Mouse (Mus musculus) MEL (cell line): ENCODE measurements at regions not wholly inside any gene's neighbourhood (a gene's known extent, or its start where the extent isn't known, plus 50 kb on each side); places are given as distances from the start of the nearest gene placed in this dataset.

Experiments
- DNase-seq: peaks from one replicate; pipeline ENCODE4 v3.0.0; 2011; ENCODE audit warnings: low read depth, low spot score
- H3K27ac ChIP-seq: 2 replicates; pipeline ENCODE4 v1.5.1; 2012; ENCODE audit warnings: low read depth, mild to moderate bottlenecking, control low read depth, low read length, moderate library complexity; ENCODE audit not compliant: control insufficient read depth
- H3K27me3 ChIP-seq, 2 experiments: fragments of 150-350 bp in 1 of 2; sonication (generic) in 1 of 2; 2 replicates each; pipeline ENCODE4 v1.6.1; 2012; ENCODE audit warnings: low read length in 2 of 2, mild to moderate bottlenecking in 2 of 2, improper control_type of control experiment in 1 of 2, moderate library complexity in 1 of 2; ENCODE audit not compliant: insufficient read depth in 2 of 2, control insufficient read depth in 1 of 2
- H3K36me3 ChIP-seq, 2 experiments: 2 replicates each; pipeline ENCODE4 v1.6.1; 2012 to 2014; ENCODE audit warnings: low read length in 2 of 2, improper control_type of control experiment in 1 of 2, inconsistent platforms in 1 of 2, mild to moderate bottlenecking in 1 of 2; ENCODE audit not compliant: insufficient read depth in 2 of 2, control insufficient read depth in 1 of 2
- H3K4me1 ChIP-seq, 2 experiments: fragments of 150-350 bp in 1 of 2; sonication (generic) in 1 of 2; 2 replicates each; pipeline ENCODE4 v1.6.1; 2012; ENCODE audit warnings: low read length in 2 of 2, improper control_type of control experiment in 1 of 2, mild to moderate bottlenecking in 1 of 2; ENCODE audit not compliant: insufficient read depth in 2 of 2, control insufficient read depth in 1 of 2
- H3K4me3 ChIP-seq, 2 experiments: fragments of 150-350 bp in 1 of 2; sonication (generic) in 1 of 2; 2 replicates each; pipeline ENCODE4 v1.5.1; 2012; ENCODE audit warnings: low read depth in 2 of 2, low read length in 2 of 2, mild to moderate bottlenecking in 2 of 2, moderate library complexity in 2 of 2, control low read depth in 1 of 2, improper control_type of control experiment in 1 of 2; ENCODE audit not compliant: control insufficient read depth in 1 of 2, insufficient read depth in 1 of 2
- H3K79me2 ChIP-seq: 2 replicates; pipeline ENCODE4 v1.6.1; 2012; ENCODE audit warnings: mild to moderate bottlenecking, low read length, moderate library complexity; ENCODE audit not compliant: control insufficient read depth, poor library complexity, insufficient read depth
- H3K9ac ChIP-seq: 2 replicates; pipeline ENCODE4 v1.6.1; 2012; ENCODE audit warnings: low read depth, mild to moderate bottlenecking, control low read depth, low read length, moderate library complexity; ENCODE audit not compliant: control insufficient read depth, poor library complexity, severe bottlenecking
- H3K9me3 ChIP-seq: fragments of 150-350 bp; sonication (generic); replicated peaks from 2 replicates; pipeline ENCODE4 v1.6.1; 2012; ENCODE audit warnings: mild to moderate bottlenecking, low read length, improper control_type of control experiment, moderate library complexity; ENCODE audit not compliant: insufficient read depth
- BHLHE40 ChIP-seq: IDR thresholded peaks from 2 replicates; pipeline ENCODE4 v1.6.1; 2012; ENCODE audit warnings: low read depth, mild to moderate bottlenecking, inconsistent platforms, low read length, improper control_type of control experiment, borderline replicate concordance
- CHD1 ChIP-seq: IDR thresholded peaks from 2 replicates; pipeline ENCODE4 v1.6.1; 2012; ENCODE audit warnings: low read depth, mild to moderate bottlenecking, inconsistent platforms, low read length, improper control_type of control experiment
- CHD2 ChIP-seq: IDR thresholded peaks from 2 replicates; pipeline ENCODE4 v1.6.1; 2011; ENCODE audit warnings: low read length, improper control_type of control experiment
- CTCF ChIP-seq, 3 experiments: IDR thresholded peaks in 2 of 3; conservative IDR thresholded peaks in 1 of 3; 2 replicates each; pipeline ENCODE4 v1.5.1; 2011 to 2012; ENCODE audit warnings: low read length in 3 of 3, low read depth in 2 of 3, mild to moderate bottlenecking in 2 of 3, improper control_type of control experiment in 1 of 3, inconsistent platforms in 1 of 3, mixed read lengths in 1 of 3, moderate library complexity in 1 of 3; ENCODE audit not compliant: control insufficient read depth in 1 of 3, insufficient read depth in 1 of 3, poor library complexity in 1 of 3, severe bottlenecking in 1 of 3
- ELF1 ChIP-seq: IDR thresholded peaks from 2 replicates; pipeline ENCODE4 v1.6.1; 2014; ENCODE audit warnings: low read depth, mild to moderate bottlenecking, inconsistent platforms, low read length, improper control_type of control experiment, moderate library complexity
- EP300 ChIP-seq, 2 experiments: IDR thresholded peaks; 2 replicates each; pipeline ENCODE4 v1.6.1; 2011; ENCODE audit warnings: improper control_type of control experiment in 2 of 2, low read length in 2 of 2, low read depth in 1 of 2, mild to moderate bottlenecking in 1 of 2
- ETS1 ChIP-seq: IDR thresholded peaks from 2 replicates; pipeline ENCODE4 v1.6.1; 2012; ENCODE audit warnings: low read depth, mild to moderate bottlenecking, inconsistent platforms, low read length, improper control_type of control experiment, moderate library complexity
- GABPA ChIP-seq: IDR thresholded peaks from 2 replicates; pipeline ENCODE4 v1.6.1; 2012; ENCODE audit warnings: low read depth, mild to moderate bottlenecking, inconsistent platforms, low read length, improper control_type of control experiment, moderate library complexity
- GATA1 ChIP-seq: IDR thresholded peaks from 2 replicates; pipeline ENCODE4 v1.6.1; 2011; ENCODE audit warnings: low read depth, low read length, improper control_type of control experiment
- HCFC1 ChIP-seq: IDR thresholded peaks from 2 replicates; pipeline ENCODE4 v1.6.1; 2012; ENCODE audit warnings: low read depth, mild to moderate bottlenecking, inconsistent platforms, low read length, improper control_type of control experiment, moderate library complexity
- MAFK ChIP-seq: IDR thresholded peaks from 2 replicates; pipeline ENCODE4 v1.6.1; 2011; ENCODE audit warnings: low read depth, mild to moderate bottlenecking, low read length, improper control_type of control experiment, borderline replicate concordance
- MAX ChIP-seq: IDR thresholded peaks from 2 replicates; pipeline ENCODE4 v1.6.1; 2011; ENCODE audit warnings: low read length, improper control_type of control experiment
- MAZ ChIP-seq: IDR thresholded peaks from 2 replicates; pipeline ENCODE4 v1.6.1; 2012; ENCODE audit warnings: low read depth, mild to moderate bottlenecking, inconsistent platforms, low read length, improper control_type of control experiment
- MXI1 ChIP-seq: IDR thresholded peaks from 2 replicates; pipeline ENCODE4 v1.6.1; 2011; ENCODE audit warnings: mild to moderate bottlenecking, low read depth, low read length, improper control_type of control experiment
- MYB ChIP-seq: IDR thresholded peaks from 2 replicates; pipeline ENCODE4 v1.6.1; 2011; ENCODE audit warnings: mild to moderate bottlenecking, low read depth, low read length, improper control_type of control experiment
- MYC ChIP-seq: IDR thresholded peaks from 2 replicates; pipeline ENCODE4 v1.6.1; 2011; ENCODE audit warnings: low read depth, mild to moderate bottlenecking, low read length, improper control_type of control experiment, moderate library complexity
- POLR2A ChIP-seq, 2 experiments: IDR thresholded peaks; 2 replicates each; pipeline ENCODE4 v1.6.1; 2011 to 2012; ENCODE audit warnings: low read length in 2 of 2, mild to moderate bottlenecking in 2 of 2, control low read depth in 1 of 2, improper control_type of control experiment in 1 of 2, low read depth in 1 of 2, moderate library complexity in 1 of 2; ENCODE audit not compliant: control insufficient read depth in 1 of 2, insufficient read depth in 1 of 2, poor library complexity in 1 of 2
- POLR2AphosphoS5 ChIP-seq: IDR thresholded peaks from 2 replicates; pipeline ENCODE4 v1.6.1; 2012; ENCODE audit warnings: low read depth, borderline replicate concordance, mild to moderate bottlenecking, inconsistent platforms, low read length, moderate library complexity, mixed read lengths
- RCOR1 ChIP-seq: IDR thresholded peaks from 2 replicates; pipeline ENCODE4 v1.6.1; 2012; ENCODE audit warnings: low read depth, mild to moderate bottlenecking, inconsistent platforms, low read length, improper control_type of control experiment
- SIN3A ChIP-seq: IDR thresholded peaks from 2 replicates; pipeline ENCODE4 v1.6.1; 2012; ENCODE audit warnings: low read length, improper control_type of control experiment, inconsistent platforms
- SMC3 ChIP-seq: IDR thresholded peaks from 2 replicates; pipeline ENCODE4 v1.6.1; 2011; ENCODE audit warnings: low read depth, low read length, improper control_type of control experiment
- ZMIZ1 ChIP-seq: IDR thresholded peaks from 2 replicates; pipeline ENCODE4 v1.6.1; 2012; ENCODE audit warnings: low read depth, mild to moderate bottlenecking, inconsistent platforms, low read length, improper control_type of control experiment, moderate library complexity
- ZNF384 ChIP-seq: IDR thresholded peaks from 2 replicates; pipeline ENCODE4 v1.6.1; 2012; ENCODE audit warnings: low read depth, mild to moderate bottlenecking, inconsistent platforms, low read length, improper control_type of control experiment

GRCm38 (mm10) chr17:75705357-75705756, 153.6 kb upstream of the Fam98a start:
- H3K4me3 ChIP-seq: no peak overlapping the region
- H3K79me2 ChIP-seq: no peaks in the 10 kb centered on the region
- H3K9ac ChIP-seq: no peak overlapping the region
- no peak for TF ChIP-seq GATA1
- TF ChIP-seq HCFC1: no peak
- no peak for TF ChIP-seq EP300 (IDR thresholded peaks at IDR 0.05; ENCODE audit: low read depth in 1 of 2, low read length in 2 of 2)
- TF ChIP-seq GABPA: no peak
- TF ChIP-seq CHD2: no peak
- no peak for TF ChIP-seq ZNF384
- TF ChIP-seq BHLHE40: no peak
- no peak for TF ChIP-seq SMC3
- TF ChIP-seq MAZ: no peak
- no peaks in the 10 kb centered on the region for H3K36me3 ChIP-seq
- no peaks in the 10 kb centered on the region for H3K9me3 ChIP-seq
- H3K27ac ChIP-seq: no peak overlapping the region
- no peaks in the 10 kb centered on the region for H3K27me3 ChIP-seq
- no peaks in the 10 kb centered on the region for H3K4me1 ChIP-seq
- DNase-seq: no peak

- Histone ChIP-seq H3K9ac (no peak overlapping the region), H3K27me3 (no peaks in the 10 kb centered on the region), H3K4me3 (no peak overlapping the region), H3K79me2 (no peaks in the 10 kb centered on the region), H3K27ac (no peak overlapping the region), H3K9me3 (no peaks in the 10 kb centered on the region), H3K36me3 (no peaks in the 10 kb centered on the region), H3K4me1 (no peaks in the 10 kb centered on the region)
- no peak for DNase-seq
- no peak for TF ChIP-seq SMC3
- no peak for TF ChIP-seq MAX
- TF ChIP-seq ZMIZ1: no peak
- TF ChIP-seq MAFK: no peak
- no peak for TF ChIP-seq CTCF (IDR thresholded peaks at IDR 0.05 in 2 of 3, conservative IDR thresholded peaks at IDR 0.05 in 1 of 3; ENCODE audit: control insufficient read depth in 1 of 3, insufficient read depth in 1 of 3, low read depth in 2 of 3, low read length in 3 of 3, poor library complexity in 1 of 3, severe bottlenecking in 1 of 3)
- TF ChIP-seq CHD1: no peak
- TF ChIP-seq HCFC1: no peak
- no peak for TF ChIP-seq POLR2AphosphoS5
- no peak for TF ChIP-seq POLR2A (IDR thresholded peaks at IDR 0.05; ENCODE audit: control insufficient read depth in 1 of 2, insufficient read depth in 1 of 2, low read depth in 1 of 2, low read length in 2 of 2, poor library complexity in 1 of 2)
- TF ChIP-seq ZNF384: no peak
- no peak for TF ChIP-seq ELF1
- TF ChIP-seq RCOR1: no peak
- no peak for TF ChIP-seq MYB
- no peak for TF ChIP-seq SIN3A
- no peak for TF ChIP-seq MXI1
- TF ChIP-seq ETS1: no peak
- no peak for TF ChIP-seq MYC
- TF ChIP-seq CHD2: no peak
Measured at GRCm38 (mm10) chr17:75703865-75704264, 152.1 kb upstream of the Fam98a start.
